Comparison of ENCODE assay signal across 7 mouse cellular contexts in genomic region chr16:32644801-32645170, GRCm38 (mm10). TPM values are rescaled to one million over a fixed set of nuclear protein-coding genes. Genes with fewer than 3 reads are reported as not detected.
A peak's percentile ranks its signal among the peaks of the same experiment; 100 is the strongest.
DNase-seq lines count a peak whose midpoint lies in the region; ATAC-seq and TF ChIP-seq lines count a peak whose summit lies in the region.

No protein-coding gene starts in this region.

- H3K27me3 ChIP-seq in spleen, adult 2 months (ENCODE audit: control insufficient read depth, insufficient read depth, low read length) = no peaks in the 10 kb centered on the region
- H3K27me3 ChIP-seq in embryonic facial prominence, embryonic 13.5 days = no peaks in the 10 kb centered on the region
- no peaks in the 10 kb centered on the region for H3K27me3 ChIP-seq in intestine, embryonic 15.5 days (replicated peaks)
- H3K27me3 ChIP-seq in neural tube, embryonic 14.5 days (ENCODE audit: control insufficient read depth, insufficient read depth, low read length) = no peaks in the 10 kb centered on the region; the same call in 1 of the 2 replicates

- peak overlapping the region; percentile 75 for H3K4me3 ChIP-seq in spleen, adult 2 months (ENCODE audit: extremely low read depth, insufficient read depth, insufficient read length)
- peak overlapping the region; percentile 90 for H3K4me3 ChIP-seq in embryonic facial prominence, embryonic 13.5 days
- H3K4me3 ChIP-seq in intestine, embryonic 15.5 days (replicated peaks) = peak overlapping the region; percentile 93
- peak overlapping the region; percentile 89 for H3K4me3 ChIP-seq in neural tube, embryonic 14.5 days (ENCODE audit: low read depth, low read length)

- WGBS in spleen, adult 2 months = 30% methylated on average over 12 of the region's 12 CpGs
- 13% methylated on average over 12 of the region's 12 CpGs for WGBS in embryonic facial prominence, embryonic 13.5 days
- 12% methylated on average over 12 of the region's 12 CpGs for WGBS in intestine, embryonic 15.5 days
- WGBS in neural tube, embryonic 14.5 days = 13% methylated on average over 12 of the region's 12 CpGs

- no peaks in the 10 kb centered on the region for H3K9me3 ChIP-seq in embryonic facial prominence, embryonic 13.5 days
- H3K9me3 ChIP-seq in intestine, embryonic 15.5 days = no peaks in the 10 kb centered on the region
- H3K9me3 ChIP-seq in neural tube, embryonic 14.5 days (ENCODE audit: control insufficient read depth, low read length) = no peaks in the 10 kb centered on the region

- no peaks in the 10 kb centered on the region for H3K36me3 ChIP-seq in spleen, adult 2 months (ENCODE audit: control insufficient read depth, insufficient read depth, low read length)
- no peaks in the 10 kb centered on the region for H3K36me3 ChIP-seq in embryonic facial prominence, embryonic 13.5 days
- H3K36me3 ChIP-seq in intestine, embryonic 15.5 days = no peaks in the 10 kb centered on the region
- H3K36me3 ChIP-seq in neural tube, embryonic 14.5 days (ENCODE audit: control insufficient read depth, insufficient read depth, low read length) = no peaks in the 10 kb centered on the region

- peak overlapping the region; percentile 89 for H3K4me2 ChIP-seq in embryonic facial prominence, embryonic 13.5 days
- peak overlapping the region; percentile 94 for H3K4me2 ChIP-seq in intestine, embryonic 15.5 days (replicated peaks)
- peak overlapping the region; percentile 85 for H3K4me2 ChIP-seq in neural tube, embryonic 14.5 days (ENCODE audit: low read depth, low read length)

- H3K4me1 ChIP-seq in spleen, adult 2 months (ENCODE audit: control insufficient read depth, insufficient read depth, insufficient read length) = peaks cover 13% of the 10 kb centered on the region; the same call in 1 of the 2 replicates
- H3K4me1 ChIP-seq in embryonic facial prominence, embryonic 13.5 days = peaks cover 33% of the 10 kb centered on the region
- peaks cover 22% of the 10 kb centered on the region for H3K4me1 ChIP-seq in intestine, embryonic 15.5 days (replicated peaks)
- peaks cover 18% of the 10 kb centered on the region for H3K4me1 ChIP-seq in neural tube, embryonic 14.5 days (ENCODE audit: control insufficient read depth, insufficient read depth, low read length)

- H3K27ac ChIP-seq in spleen, adult 2 months (ENCODE audit: insufficient read depth, low read length) = peak overlapping the region; percentile 22; the same call in 1 of the 2 replicates
- H3K27ac ChIP-seq in embryonic facial prominence, embryonic 13.5 days = peak overlapping the region; percentile 91
- H3K27ac ChIP-seq in intestine, embryonic 15.5 days = peak overlapping the region; percentile 82
- peak overlapping the region; percentile 84 for H3K27ac ChIP-seq in neural tube, embryonic 14.5 days (ENCODE audit: low read depth, low read length)

- no peak for TF ChIP-seq POLR2A in spleen, adult 2 months (IDR thresholded peaks at IDR 0.05; ENCODE audit: low read depth, low read length)

- ATAC-seq in embryonic facial prominence, embryonic 13.5 days (ENCODE audit: insufficient number of reproducible peaks, insufficient read depth, low FRiP score, low TSS enrichment, low read depth) = no peak
- ATAC-seq in intestine, embryonic 15.5 days = 0 out of 2 replicates have a peak, but pooled peaks have one; percentile 4
- ATAC-seq in neural tube, embryonic 14.5 days (ENCODE audit: low read depth) = no peak

- no peak for DNase-seq in spleen, adult 2 months (ENCODE audit: low read depth in 1 of 2, low spot score in 2 of 2)
- no peak for DNase-seq in spleen, postnatal 4 days (ENCODE audit: low spot score in 2 of 2)
- DNase-seq in urinary bladder, postnatal 25 days (ENCODE audit: low spot score) = no peak
- DNase-seq in frontal cortex, postnatal 25 days (ENCODE audit: low spot score in 2 of 2) = no peak

- no peak for TF ChIP-seq CTCF in spleen, adult 2 months (IDR thresholded peaks at IDR 0.05; ENCODE audit: extremely low read depth, insufficient read depth, insufficient read length, insufficient replicate concordance)

- peak overlapping the region; percentile 91 for H3K9ac ChIP-seq in embryonic facial prominence, embryonic 13.5 days
- peak overlapping the region; percentile 86 for H3K9ac ChIP-seq in intestine, embryonic 15.5 days
- H3K9ac ChIP-seq in neural tube, embryonic 14.5 days (replicated peaks; ENCODE audit: low read depth, low read length) = peak overlapping the region; percentile 86

RNA-seq across cellular contexts. Expression of gene Tnk2, which starts 1.1 kb away (rescaled TPM):
- 109 and 137 TPM in 2 replicates for polyA plus RNA-seq in spleen, adult 2 months (2012; rRNA removed)
- polyA plus RNA-seq in embryonic facial prominence, embryonic 13.5 days (2015; fragmentation: Nextera tagmentation; extraction: Ambion mirVana) = 12.7 and 13.3 TPM in 2 replicates
- 9.2 and 10.1 TPM in 2 replicates for polyA plus RNA-seq in intestine, embryonic 15.5 days (2015; fragmentation: Nextera tagmentation; extraction: Ambion mirVana)
- polyA plus RNA-seq in neural tube, embryonic 14.5 days (2014; fragmentation: Nextera tagmentation; extraction: Ambion mirVana) = 18.7 and 23.9 TPM in 2 replicates

RNA-seq across cellular contexts. Expression of gene Tfrc, which starts 36.1 kb away (rescaled TPM):
- polyA plus RNA-seq in spleen, adult 2 months (2012; rRNA removed) = 9.4 and 11.9 TPM in 2 replicates
- 20.8 and 21.4 TPM in 2 replicates for polyA plus RNA-seq in embryonic facial prominence, embryonic 13.5 days (2015; fragmentation: Nextera tagmentation; extraction: Ambion mirVana)
- 88.1 and 103 TPM in 2 replicates for polyA plus RNA-seq in intestine, embryonic 15.5 days (2015; fragmentation: Nextera tagmentation; extraction: Ambion mirVana)
- polyA plus RNA-seq in neural tube, embryonic 14.5 days (2014; fragmentation: Nextera tagmentation; extraction: Ambion mirVana) = 43.6 and 72.1 TPM in 2 replicates

Comparison
In these comparisons a context has a peak if more than half of its experiments do, and no peak if none do; other contexts are left out.
1. H3K27ac ChIP-seq: peak in every context shown above with its lines; median percentile 91 in embryonic facial prominence, embryonic 13.5 days; 84 in neural tube, embryonic 14.5 days; 82 in intestine, embryonic 15.5 days; 22 in spleen, adult 2 months.